Mouse (Mus musculus) CH12.LX (cell line): ENCODE results near the gene Rai14. TPM values are rescaled to one million over a fixed set of nuclear protein-coding genes. Genes with fewer than 3 reads are reported as not detected.

Experiments
- DNase-seq: peaks from one replicate; pipeline ENCODE4 v3.0.0-alpha.2; 2013; ENCODE audit errors: extremely low read depth
- H3K27ac ChIP-seq: 2 replicates; pipeline ENCODE4 v1.5.1; 2012; ENCODE audit warnings: low read depth, mild to moderate bottlenecking, control low read depth, moderate library complexity; ENCODE audit not compliant: insufficient read depth
- H3K27me3 ChIP-seq: replicated peaks from 2 replicates; pipeline ENCODE3; 2012; ENCODE audit warnings: inconsistent platforms
- H3K36me3 ChIP-seq, 2 experiments: replicated peaks in 1 of 2; 2 replicates each; pipeline versions ENCODE3 to v1.6.1; 2012; ENCODE audit warnings: inconsistent platforms in 1 of 2, low read length in 1 of 2, mild to moderate bottlenecking in 1 of 2, mixed read lengths in 1 of 2, moderate library complexity in 1 of 2; ENCODE audit not compliant: control insufficient read depth in 1 of 2, insufficient read depth in 1 of 2
- H3K4me1 ChIP-seq, 2 experiments: 2 replicates each; pipeline ENCODE4 v1.6.1; 2012; ENCODE audit warnings: inconsistent platforms in 1 of 2, moderate library complexity in 1 of 2; ENCODE audit not compliant: insufficient read depth in 2 of 2, control insufficient read depth in 1 of 2
- H3K4me2 ChIP-seq: 2 replicates; pipeline ENCODE4 v1.6.1; 2012; ENCODE audit warnings: low read depth, mild to moderate bottlenecking, control low read depth; ENCODE audit not compliant: poor library complexity, insufficient read depth, severe bottlenecking
- H3K4me3 ChIP-seq, 3 experiments: fragments of 150-350 bp in 1 of 3; sonication (generic) in 1 of 3; replicated peaks in 1 of 3; 2 replicates each; pipeline versions ENCODE3 to v1.5.1; 2011 to 2012; ENCODE audit warnings: low read depth in 2 of 3, low read length in 2 of 3, mild to moderate bottlenecking in 2 of 3, moderate library complexity in 2 of 3, control low read depth in 1 of 3, improper control_type of control experiment in 1 of 3, inconsistent platforms in 1 of 3, mixed read lengths in 1 of 3; ENCODE audit not compliant: poor library complexity in 1 of 3
- H3K79me2 ChIP-seq: replicated peaks from 2 replicates; pipeline ENCODE4 v1.6.1; 2012; ENCODE audit warnings: mild to moderate bottlenecking, moderate library complexity; ENCODE audit not compliant: control insufficient read depth, poor library complexity, insufficient read depth, severe bottlenecking; ENCODE audit errors: extremely low read depth
- H3K9ac ChIP-seq: 2 replicates; pipeline ENCODE4 v1.6.1; 2012; ENCODE audit warnings: low read depth, mild to moderate bottlenecking, control low read depth, moderate library complexity; ENCODE audit not compliant: insufficient read depth
- H3K9me3 ChIP-seq: replicated peaks from 2 replicates; pipeline ENCODE3; 2012; ENCODE audit warnings: low read length, inconsistent platforms, mixed read lengths
- CHD1 ChIP-seq: IDR thresholded peaks from 2 replicates; pipeline ENCODE4 v1.6.1; 2012; ENCODE audit warnings: low read depth, low read length, improper control_type of control experiment, inconsistent platforms
- ELF1 ChIP-seq: IDR thresholded peaks from 2 replicates; pipeline ENCODE4 v1.6.1; 2014; ENCODE audit warnings: low read depth, mild to moderate bottlenecking, inconsistent platforms, low read length, improper control_type of control experiment
- EP300 ChIP-seq: IDR thresholded peaks from 2 replicates; pipeline ENCODE4 v1.6.1; 2011; ENCODE audit warnings: low read length, improper control_type of control experiment
- ETS1 ChIP-seq: conservative IDR thresholded peaks from 2 replicates; pipeline ENCODE4 v1.6.1; 2012; ENCODE audit warnings: low read depth, mild to moderate bottlenecking, inconsistent platforms, low read length, improper control_type of control experiment, moderate library complexity
- HCFC1 ChIP-seq: IDR thresholded peaks from 2 replicates; pipeline ENCODE4 v1.6.1; 2012; ENCODE audit warnings: low read depth, mild to moderate bottlenecking, inconsistent platforms, low read length, improper control_type of control experiment
- IRF4 ChIP-seq: IDR thresholded peaks from 2 replicates; pipeline ENCODE4 v1.6.1; 2014; ENCODE audit warnings: low read depth, mild to moderate bottlenecking, inconsistent platforms, low read length, improper control_type of control experiment
- JUN ChIP-seq: IDR thresholded peaks from 2 replicates; pipeline ENCODE4 v1.6.1; 2011; ENCODE audit warnings: low read depth, mild to moderate bottlenecking, low read length, improper control_type of control experiment, moderate library complexity; ENCODE audit not compliant: insufficient read depth
- JUND ChIP-seq: conservative IDR thresholded peaks from 2 replicates; pipeline ENCODE4 v1.6.1; 2011; ENCODE audit warnings: low read depth, low read length, improper control_type of control experiment
- MEF2A ChIP-seq: IDR thresholded peaks from 2 replicates; pipeline ENCODE4 v1.6.1; 2014; ENCODE audit warnings: low read depth, mild to moderate bottlenecking, inconsistent platforms, low read length, improper control_type of control experiment, borderline replicate concordance
- NRF1 ChIP-seq: IDR thresholded peaks from 2 replicates; pipeline ENCODE4 v1.6.1; 2014; ENCODE audit warnings: low read depth, mild to moderate bottlenecking, inconsistent platforms, low read length, improper control_type of control experiment, moderate library complexity
- PAX5 ChIP-seq: IDR thresholded peaks from 2 replicates; pipeline ENCODE4 v1.6.1; 2012; ENCODE audit warnings: low read length, inconsistent platforms, mixed read lengths
- RAD21 ChIP-seq: IDR thresholded peaks from 2 replicates; pipeline ENCODE4 v1.6.1; 2011; ENCODE audit warnings: low read depth, mild to moderate bottlenecking, low read length, improper control_type of control experiment, moderate library complexity
- RCOR1 ChIP-seq: conservative IDR thresholded peaks from 2 replicates; pipeline ENCODE4 v1.6.1; 2012; ENCODE audit warnings: low read depth, mild to moderate bottlenecking, inconsistent platforms, low read length, improper control_type of control experiment
- TBP ChIP-seq: conservative IDR thresholded peaks from 2 replicates; pipeline ENCODE4 v1.6.1; 2011; ENCODE audit warnings: low read depth, low read length, improper control_type of control experiment
- USF2 ChIP-seq: conservative IDR thresholded peaks from 2 replicates; pipeline ENCODE4 v1.6.1; 2011; ENCODE audit warnings: low read depth, low read length, improper control_type of control experiment
- ZKSCAN1 ChIP-seq: IDR thresholded peaks from 2 replicates; pipeline ENCODE4 v1.6.1; 2012; ENCODE audit warnings: low read depth, inconsistent platforms, low read length, improper control_type of control experiment, borderline replicate concordance
- dilution Hi-C: fragments of 300-500 bp; cut with MboI; formaldehyde crosslinking; loops from 2 replicates; pipeline ENCODE4 v1.14.3; 2020; ENCODE audit warnings: low sequenced_read_pairs; ENCODE audit not compliant: extremely low pct_unique_long_range_greater_than_20kb, extremely low pct_ligation_motif_present
- in situ Hi-C: fragments of 300-500 bp; cut with MboI; formaldehyde crosslinking; loops from 3 replicates; pipeline ENCODE4 v1.14.3; 2019; ENCODE audit warnings: low sequenced_read_pairs, low pct_ligation_motif_present, low pct_unique_long_range_greater_than_20kb, mixed read lengths
- polyA plus RNA-seq: library from polyadenylated mRNA; unstranded; fragments of >175 nt; gene quantifications from 2 replicates; pipeline ENCODE4 v1.2.1, GENCODE M21; 2012; ENCODE audit warnings: low read depth; ENCODE audit not compliant: insufficient read length
- total RNA-seq, 2 experiments: library from RNA; depleted of rRNA; stranded (reverse); fragments of 300-350 nt in 1 of 2; fragments of >200 nt in 1 of 2; gene quantifications; 2 replicates each; pipeline ENCODE4 v1.2.3; 2012 to 2014

Rai14 gene
- total and polyA plus RNA-seq, 3 experiments: 7.5 to 14.1 (median 9.6) TPM

DNA sequence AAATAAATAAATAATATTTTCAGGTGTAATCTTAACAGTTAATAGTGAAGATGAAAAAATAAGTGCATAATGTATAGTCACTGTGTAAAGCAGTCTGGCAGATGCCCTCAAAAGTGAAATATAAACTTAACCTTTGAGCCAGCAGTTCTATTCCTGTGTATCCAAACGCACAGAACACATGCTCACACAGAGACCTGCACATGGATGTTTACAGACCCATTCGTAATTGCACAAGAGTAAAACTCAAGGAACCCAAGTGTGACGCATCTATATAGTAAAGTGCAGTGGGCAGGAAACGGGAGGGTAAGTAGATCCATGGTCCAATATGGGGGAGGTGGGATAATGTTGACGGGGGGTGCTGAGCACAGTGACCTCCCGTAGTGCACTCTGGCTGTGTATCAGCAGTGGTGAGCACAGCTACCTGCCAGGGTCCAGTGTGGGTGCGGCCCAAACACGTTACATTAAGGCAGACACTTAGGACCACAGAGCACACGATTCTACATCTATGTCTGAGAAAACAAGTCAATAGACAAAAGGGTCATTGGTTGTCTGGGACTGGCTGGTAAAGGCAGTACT lies 13.4 kb downstream of the Rai14 start:
- no peaks in the 10 kb centered on the region for H3K9me3 ChIP-seq
- H3K4me1 ChIP-seq: peaks cover 2 to 29% of the 10 kb centered on the region in 2 experiments; a peak in 2 of 4 replicates
- no peaks in the 10 kb centered on the region for H3K79me2 ChIP-seq
- H3K9ac ChIP-seq: no peak overlapping the region
- TF ChIP-seq ELF1 (no peak), RCOR1 (no peak)
- H3K27ac ChIP-seq: no peak overlapping the region
- no peak overlapping the region for H3K4me2 ChIP-seq
- dilution Hi-C loops: no loop called here
- in situ Hi-C loops: no loop called here
- no peaks in the 10 kb centered on the region for H3K27me3 ChIP-seq
- no peak overlapping the region for H3K4me3 ChIP-seq
- no peak for DNase-seq
- peaks cover 0 to 19% of the 10 kb centered on the region in 2 experiments for H3K36me3 ChIP-seq

GRCm38 (mm10) chr15:10696478-10697234 lies 17.8 kb downstream of the Rai14 start:
- in situ Hi-C loops: no loop called here

DNA sequence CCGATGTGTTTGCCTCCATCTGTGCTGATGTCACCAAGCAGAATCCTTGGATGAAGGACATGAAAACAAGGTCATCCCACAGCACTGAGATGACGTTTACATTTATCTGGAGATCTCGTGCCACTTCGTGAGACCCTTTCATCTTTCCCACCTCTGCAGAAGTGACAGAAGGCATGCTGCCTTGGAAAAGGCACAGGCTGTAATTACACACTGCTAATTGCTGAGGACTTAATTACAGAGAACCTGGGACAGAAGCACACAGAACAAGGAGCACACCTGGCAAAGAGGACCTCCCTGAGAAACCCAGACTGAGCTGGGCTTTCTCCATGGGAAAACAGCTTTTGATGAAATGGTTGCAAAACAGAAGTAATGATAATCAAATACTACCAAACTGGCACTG lies 21.8 kb downstream of the Rai14 start:
- in situ Hi-C loops: no loop called here
- Histone ChIP-seq H3K36me3 (peaks cover 0 to 24% of the 10 kb centered on the region in 2 experiments), H3K9me3 (no peaks in the 10 kb centered on the region)

More at GRCm38 (mm10) chr15:10696478-10697234, 17.8 kb downstream of the Rai14 start:
- Histone ChIP-seq H3K79me2 (0 out of 2 replicates have a peak, but pooled peaks cover 3% of the 10 kb centered on the region), H3K9me3 (no peaks in the 10 kb centered on the region), H3K36me3 (peaks cover 0 to 14% of the 10 kb centered on the region in 2 experiments), H3K27me3 (no peaks in the 10 kb centered on the region), H3K27ac (peak overlapping the region; percentile 24; the same call in 1 of the 2 replicates), H3K9ac (no peak overlapping the region), H3K4me1 (peaks cover 2 to 38% of the 10 kb centered on the region in 2 experiments; a peak in 2 of 4 replicates), H3K4me2 (no peak overlapping the region), H3K4me3 (no peak overlapping the region)
- TF ChIP-seq USF2: no peak
- no peak for TF ChIP-seq PAX5
- 0 out of 2 replicates have a peak, but pooled peaks have one; percentile 13 for TF ChIP-seq IRF4
- no peak for TF ChIP-seq TBP
- TF ChIP-seq MEF2A: peak; percentile 87
- 0 out of 2 replicates have a peak, but pooled peaks have one; percentile 64 for TF ChIP-seq JUND
- peak; percentile 81 for TF ChIP-seq ETS1
- TF ChIP-seq EP300: peak; percentile 83
- peak; percentile 45; the same call in 1 of the 2 replicates for TF ChIP-seq JUN
- dilution Hi-C loops: no loop called here
- DNase-seq: peak; percentile 53

More for the DNA sequence above, 21.8 kb downstream of the Rai14 start:
- H3K27me3 ChIP-seq: no peaks in the 10 kb centered on the region
- H3K4me3 ChIP-seq: no peak overlapping the region
- H3K4me1 ChIP-seq: peaks cover 0 to 26% of the 10 kb centered on the region in 2 experiments; a peak in 2 of 4 replicates
- H3K27ac ChIP-seq: no peak overlapping the region
- 0 out of 2 replicates have a peak, but pooled peaks cover 3% of the 10 kb centered on the region for H3K79me2 ChIP-seq
- dilution Hi-C loops: no loop called here
- H3K9ac ChIP-seq: no peak overlapping the region
- TF ChIP-seq HCFC1 (no peak), NRF1 (no peak), ZKSCAN1 (no peak), TBP (no peak), CHD1 (no peak), JUN (no peak), RAD21 (no peak), USF2 (no peak)
- no peak for DNase-seq
- no peak overlapping the region for H3K4me2 ChIP-seq
